Mouse (Mus musculus) midbrain, postnatal 0 days (tissue): ENCODE measurements at regions not wholly inside any gene's neighbourhood (a gene's known extent, or its start where the extent isn't known, plus 50 kb on each side); places are given as distances from the start of the nearest gene placed in this dataset.

Source experiments
- ATAC-seq: fragments of 200-750 bp; cut with Nextera tagmentation; 2 replicates; pipeline ENCODE4 v1.8.0; 2017; ENCODE audit warnings: moderate number of reproducible peaks, mild to moderate bottlenecking, moderate TSS enrichment, moderate library complexity; ENCODE audit not compliant: low FRiP score
- DNase-seq: peaks from one replicate; pipeline ENCODE4 v3.0.0-alpha.2; 2015; ENCODE audit warnings: low spot score
- H3K27ac ChIP-seq: fragments of 300-500 bp; sonication (generic); 2 replicates; pipeline ENCODE4 v1.5.1; 2014; ENCODE audit warnings: low read depth, mild to moderate bottlenecking, low read length, mixed read lengths
- H3K27me3 ChIP-seq: fragments of 300-500 bp; sonication (generic); 2 replicates; pipeline ENCODE4 v1.6.1; 2014; ENCODE audit warnings: low read length, control low read depth, mixed read lengths; ENCODE audit not compliant: insufficient read depth
- H3K36me3 ChIP-seq: fragments of 300-500 bp; sonication (generic); 2 replicates; pipeline ENCODE4 v1.6.1; 2014; ENCODE audit warnings: low read length, control low read depth, mixed read lengths; ENCODE audit not compliant: insufficient read depth
- H3K4me1 ChIP-seq: fragments of 300-500 bp; sonication (generic); 2 replicates; pipeline ENCODE4 v1.6.1; 2014; ENCODE audit warnings: mild to moderate bottlenecking, control low read depth, antibody characterized with exemption, low read length, mixed read lengths; ENCODE audit not compliant: insufficient read depth
- H3K4me2 ChIP-seq: fragments of 300-500 bp; sonication (generic); 2 replicates; pipeline ENCODE4 v1.6.1; 2014; ENCODE audit warnings: low read depth, mild to moderate bottlenecking, low read length, mixed read lengths; ENCODE audit not compliant: poor library complexity, severe bottlenecking
- H3K4me3 ChIP-seq: fragments of 300-500 bp; sonication (generic); 2 replicates; pipeline ENCODE4 v1.5.1; 2014; ENCODE audit warnings: low read depth, mild to moderate bottlenecking, low read length, moderate library complexity
- H3K9ac ChIP-seq: fragments of 300-500 bp; sonication (generic); replicated peaks from 2 replicates; pipeline ENCODE4 v1.6.1; 2014; ENCODE audit warnings: mild to moderate bottlenecking, low read length, moderate library complexity, mixed read lengths; ENCODE audit not compliant: poor library complexity, severe bottlenecking
- H3K9me3 ChIP-seq: fragments of 300-500 bp; sonication (generic); 2 replicates; pipeline ENCODE4 v1.6.1; 2016; ENCODE audit warnings: low read length, control low read depth
- CTCF ChIP-seq: IDR thresholded peaks from 2 replicates; pipeline ENCODE4 v1.5.1; 2016; ENCODE audit warnings: antibody characterized with exemption, mild to moderate bottlenecking
- WGBS: fragments of 180-500 bp; shearing (Covaris S2); extraction: QIAGEN DNeasy Blood & Tissue Kit; methylation state at CpG from one replicate; pipeline ENCODE4 v1.1.7; 2014; 5-methylcytosine and 5-hydroxymethylcytosine counted together

- no peaks in the 10 kb centered on the region for H3K36me3 ChIP-seq
- no peak for TF ChIP-seq CTCF
- H3K4me3 ChIP-seq: no peak overlapping the region
- H3K27ac ChIP-seq: no peak overlapping the region
- no peak overlapping the region for H3K9ac ChIP-seq
- no peak for DNase-seq
- no peaks in the 10 kb centered on the region for H3K4me1 ChIP-seq
- H3K4me2 ChIP-seq: no peak overlapping the region
- 75% methylated on average over 3 of the region's 3 CpGs for WGBS
- H3K9me3 ChIP-seq: no peaks in the 10 kb centered on the region
- H3K27me3 ChIP-seq: no peaks in the 10 kb centered on the region
- ATAC-seq: no peak
Measured at GRCm38 (mm10) chr4:148367671-148368070, 76.9 kb downstream of the Ubiad1 start.

DNA sequence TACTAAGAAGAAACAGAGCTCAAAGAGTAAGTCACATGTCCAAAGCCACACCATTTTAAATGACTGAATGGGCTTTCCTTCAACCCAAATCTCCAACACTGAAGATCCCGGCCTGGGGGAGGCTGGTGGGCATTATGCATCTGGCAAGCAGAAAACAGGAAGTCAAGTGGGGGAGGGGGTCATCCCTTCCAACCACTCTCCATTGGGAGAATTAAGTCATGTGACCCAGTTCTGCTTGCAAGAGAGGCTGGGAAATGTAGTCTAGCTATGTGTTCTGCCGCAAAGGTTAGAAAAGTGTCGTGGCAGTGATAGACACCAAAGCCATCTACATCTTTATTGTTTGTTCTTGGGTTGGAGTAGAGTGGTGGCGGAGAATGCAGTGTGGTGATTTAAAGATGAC lies 78.0 kb upstream of the Disp3 start:
- no peak overlapping the region for H3K9ac ChIP-seq
- DNase-seq (peak; percentile 45), ATAC-seq (no peak)
- H3K9me3 ChIP-seq: no peaks in the 10 kb centered on the region
- H3K27ac ChIP-seq: no peak overlapping the region
- H3K36me3 ChIP-seq: no peaks in the 10 kb centered on the region
- no peaks in the 10 kb centered on the region for H3K27me3 ChIP-seq
- TF ChIP-seq CTCF: no peak
- no peaks in the 10 kb centered on the region for H3K4me1 ChIP-seq
- H3K4me2 ChIP-seq: no peak overlapping the region
- H3K4me3 ChIP-seq: no peak overlapping the region
- WGBS: 48% methylated on average over 4 of the region's 4 CpGs

GRCm38 (mm10) chr4:148363366-148364121 lies 75.8 kb upstream of the Disp3 start:
- no peaks in the 10 kb centered on the region for H3K36me3 ChIP-seq
- H3K4me2 ChIP-seq: no peak overlapping the region
- no peak for TF ChIP-seq CTCF
- no peaks in the 10 kb centered on the region for H3K9me3 ChIP-seq
- H3K27me3 ChIP-seq: no peaks in the 10 kb centered on the region
- ATAC-seq (no peak), DNase-seq (no peak)
- no peak overlapping the region for H3K4me3 ChIP-seq
- no peaks in the 10 kb centered on the region for H3K4me1 ChIP-seq
- H3K27ac ChIP-seq: no peak overlapping the region
- no peak overlapping the region for H3K9ac ChIP-seq
- WGBS: 85% methylated on average over 10 of the region's 10 CpGs

DNA sequence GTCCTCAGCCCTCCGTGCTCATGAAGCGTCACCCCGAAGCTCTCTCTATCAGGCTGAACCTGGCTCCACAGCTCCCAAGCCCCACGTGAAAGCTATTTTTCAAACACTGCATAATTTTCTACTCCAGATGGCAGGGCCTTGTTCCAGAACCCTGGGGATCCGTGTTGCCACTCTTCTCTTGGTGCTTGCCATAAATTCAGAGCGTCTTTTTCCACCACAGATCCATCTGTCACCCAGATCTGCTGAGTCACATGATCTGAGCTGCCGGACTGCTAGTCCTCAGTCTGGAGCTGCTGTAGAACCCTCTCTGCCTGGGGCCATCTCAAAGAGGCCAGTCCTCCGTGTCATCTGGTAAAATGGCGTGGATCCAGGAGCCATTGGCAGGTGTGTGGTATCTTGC lies 73.2 kb upstream of the Disp3 start:
- Histone ChIP-seq H3K27me3 (no peaks in the 10 kb centered on the region), H3K36me3 (no peaks in the 10 kb centered on the region), H3K27ac (no peak overlapping the region), H3K9ac (no peak overlapping the region), H3K4me1 (peaks cover 10% of the 10 kb centered on the region), H3K4me3 (no peak overlapping the region), H3K9me3 (no peaks in the 10 kb centered on the region), H3K4me2 (no peak overlapping the region)
- DNase-seq (peak; percentile 89), ATAC-seq (peak; percentile 22; the same call in 1 of the 2 replicates)
- WGBS: 61% methylated on average over 9 of the region's 9 CpGs
- no peak for TF ChIP-seq CTCF

- Histone ChIP-seq H3K9ac (no peak overlapping the region), H3K4me3 (no peak overlapping the region), H3K9me3 (no peaks in the 10 kb centered on the region), H3K27ac (no peak overlapping the region), H3K27me3 (no peaks in the 10 kb centered on the region), H3K4me2 (no peak overlapping the region), H3K36me3 (no peaks in the 10 kb centered on the region), H3K4me1 (peaks cover 10% of the 10 kb centered on the region)
- 40% methylated on average over 4 of the region's 4 CpGs for WGBS
- no peak for DNase-seq
- no peak for ATAC-seq
- TF ChIP-seq CTCF: no peak
Measured at GRCm38 (mm10) chr4:148358336-148358735, 70.6 kb upstream of the Disp3 start.

DNA sequence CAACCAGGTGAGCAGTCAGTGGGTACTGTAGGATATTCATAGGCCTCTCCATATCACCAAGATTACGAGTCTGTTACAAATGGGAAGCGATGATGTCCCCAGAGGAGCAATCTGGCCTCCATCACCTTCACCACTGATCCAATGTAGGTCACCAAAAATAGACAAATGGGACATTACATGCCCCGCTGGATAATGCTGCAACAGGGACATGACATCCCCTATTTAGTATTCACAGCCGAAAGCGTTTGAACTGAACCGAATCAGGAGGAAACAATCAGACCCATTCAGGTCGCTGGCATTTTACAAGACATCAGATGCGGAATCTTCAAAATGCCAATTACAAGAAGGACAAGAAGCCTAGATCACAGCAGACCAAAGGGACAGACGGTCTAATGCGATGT lies 69.5 kb upstream of the Disp3 start:
- Histone ChIP-seq H3K4me3 (no peak overlapping the region), H3K4me1 (peaks cover 10% of the 10 kb centered on the region), H3K36me3 (no peaks in the 10 kb centered on the region), H3K4me2 (no peak overlapping the region), H3K27ac (peak overlapping the region; percentile 47; the same call in 1 of the 2 replicates), H3K27me3 (no peaks in the 10 kb centered on the region), H3K9me3 (no peaks in the 10 kb centered on the region), H3K9ac (no peak overlapping the region)
- no peak for TF ChIP-seq CTCF
- WGBS: 62% methylated on average over 10 of the region's 10 CpGs
- no peak for DNase-seq
- peak; percentile 28; the same call in 1 of the 2 replicates for ATAC-seq
